Mouse (Mus musculus) neural tube, embryonic 11.5 days (tissue): ENCODE measurements around the gene Hmga2. TPM values are rescaled to one million over a fixed set of nuclear protein-coding genes. Genes with fewer than 3 reads are reported as not detected.

Experiments
- ATAC-seq: fragments of 200-750 bp; cut with Nextera tagmentation; 2 replicates; pipeline ENCODE4 v1.8.0; 2017; ENCODE audit warnings: moderate number of reproducible peaks, mild to moderate bottlenecking, moderate TSS enrichment, moderate library complexity; ENCODE audit not compliant: insufficient read depth, low FRiP score, low TSS enrichment
- DNase-seq: peaks from one replicate; pipeline ENCODE4 v3.0.0-alpha.2; 2015; ENCODE audit warnings: low spot score
- H3K27ac ChIP-seq: fragments of 300-500 bp; sonication (generic); 2 replicates; pipeline ENCODE4 v1.5.1; 2014; ENCODE audit warnings: low read depth, mild to moderate bottlenecking, low read length
- H3K27me3 ChIP-seq: fragments of 300-500 bp; sonication (generic); 2 replicates; pipeline ENCODE4 v1.6.1; 2014; ENCODE audit warnings: mild to moderate bottlenecking, low read length, mixed read lengths; ENCODE audit not compliant: control insufficient read depth, insufficient read depth
- H3K36me3 ChIP-seq: fragments of 300-500 bp; sonication (generic); 2 replicates; pipeline ENCODE4 v1.6.1; 2014; ENCODE audit warnings: mild to moderate bottlenecking, low read length, moderate library complexity, mixed read lengths; ENCODE audit not compliant: control insufficient read depth, insufficient read depth
- H3K4me1 ChIP-seq: fragments of 300-500 bp; sonication (generic); 2 replicates; pipeline ENCODE4 v1.6.1; 2014; ENCODE audit warnings: low read length, mixed read lengths; ENCODE audit not compliant: control insufficient read depth, insufficient read depth
- H3K4me2 ChIP-seq: fragments of 300-500 bp; sonication (generic); 2 replicates; pipeline ENCODE4 v1.6.1; 2014; ENCODE audit warnings: low read depth, mild to moderate bottlenecking, moderate library complexity
- H3K4me3 ChIP-seq: fragments of 300-500 bp; sonication (generic); 2 replicates; pipeline ENCODE4 v1.5.1; 2014; ENCODE audit warnings: low read depth, low read length
- H3K9ac ChIP-seq: fragments of 300-500 bp; sonication (generic); 2 replicates; pipeline ENCODE4 v1.6.1; 2014; ENCODE audit warnings: mild to moderate bottlenecking, low read length
- H3K9me3 ChIP-seq: fragments of 300-500 bp; sonication (generic); 2 replicates; pipeline ENCODE4 v1.6.1; 2016; ENCODE audit warnings: low read length; ENCODE audit not compliant: control insufficient read depth
- WGBS: fragments of 180-500 bp; shearing (Covaris S2); extraction: QIAGEN DNeasy Blood & Tissue Kit; methylation state at CpG from one replicate; pipeline ENCODE4 v1.1.7; 2014; 5-methylcytosine and 5-hydroxymethylcytosine counted together
- polyA plus RNA-seq: library from polyadenylated mRNA; unstranded; fragments of >200 nt; fragmentation: Nextera tagmentation; extraction: Ambion mirVana; gene quantifications from 2 replicates; pipeline ENCODE4 v1.2.1, GENCODE M21; 2014

The Hmga2 gene
- polyA plus RNA-seq, 1 experiment from 2014 or later, result 49.7 TPM

- Histone ChIP-seq H3K27me3 (no peaks in the 10 kb centered on the region), H3K36me3 (no peaks in the 10 kb centered on the region), H3K4me1 (peaks cover 17% of the 10 kb centered on the region; the same call in 1 of the 2 replicates), H3K4me2 (no peak overlapping the region), H3K9me3 (no peaks in the 10 kb centered on the region), H3K27ac (no peak overlapping the region), H3K4me3 (no peak overlapping the region), H3K9ac (no peak overlapping the region)
- 43% methylated on average over 7 of the region's 7 CpGs for WGBS
- no peak for DNase-seq
- no peak for ATAC-seq
Observed at GRCm38 (mm10) chr10:120434433-120434832, 41.8 kb downstream of the Hmga2 start.

GRCm38 (mm10) chr10:120433463-120433815 lies 42.8 kb downstream of the Hmga2 start:
- 10% methylated on average over 5 of the region's 5 CpGs for WGBS
- H3K9ac ChIP-seq, result no peak overlapping the region
- H3K4me3 ChIP-seq, result no peak overlapping the region
- no peak overlapping the region for H3K4me2 ChIP-seq
- peaks cover 17% of the 10 kb centered on the region; the same call in 1 of the 2 replicates for H3K4me1 ChIP-seq
- no peaks in the 10 kb centered on the region for H3K36me3 ChIP-seq
- ATAC-seq (no peak; the same call in 1 of the 2 replicates), DNase-seq (no peak)
- no peaks in the 10 kb centered on the region for H3K9me3 ChIP-seq
- no peaks in the 10 kb centered on the region for H3K27me3 ChIP-seq
- H3K27ac ChIP-seq, result no peak overlapping the region

DNA sequence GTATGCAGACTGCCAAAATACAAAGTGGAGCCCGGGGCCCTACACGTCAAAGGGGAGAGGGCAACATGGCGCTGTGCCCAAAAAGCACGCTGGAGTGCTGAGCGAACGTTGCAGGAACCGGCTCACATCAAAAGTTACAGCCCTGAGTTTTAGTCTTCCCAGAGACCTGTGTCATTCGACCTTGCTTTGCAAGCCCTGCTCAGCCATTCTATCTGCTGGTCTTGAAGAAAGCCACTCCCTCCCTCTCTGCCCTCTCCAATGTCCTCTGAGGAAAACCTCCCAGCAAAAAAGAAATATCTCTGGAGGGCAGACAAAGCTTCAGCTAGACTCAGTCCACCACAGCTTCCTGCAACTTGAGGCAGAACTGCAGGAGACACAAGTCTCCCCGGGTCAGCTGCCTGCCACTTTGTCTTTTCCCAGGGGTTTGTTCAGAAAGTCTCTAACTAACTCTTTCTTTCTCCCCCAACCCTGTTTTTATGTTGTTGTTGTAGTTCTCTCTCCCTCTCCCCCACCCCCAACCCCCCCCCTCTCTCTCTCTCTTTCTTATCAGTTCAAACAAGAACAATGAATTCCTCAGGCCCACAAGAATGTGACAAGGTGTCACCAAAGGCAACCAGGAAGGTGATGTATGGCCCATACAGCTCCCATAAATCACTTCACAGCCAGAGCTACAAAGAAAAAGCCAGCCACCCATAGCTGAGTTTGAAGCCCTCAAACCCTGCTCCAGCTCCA lies 43.4 kb downstream of the Hmga2 start:
- H3K4me1 ChIP-seq, result peaks cover 17% of the 10 kb centered on the region; the same call in 1 of the 2 replicates
- ATAC-seq, result no peak; the same call in 1 of the 2 replicates
- H3K36me3 ChIP-seq, result no peaks in the 10 kb centered on the region
- H3K27me3 ChIP-seq, result no peaks in the 10 kb centered on the region
- DNase-seq, result no peak
- H3K4me2 ChIP-seq, result no peak overlapping the region
- H3K27ac ChIP-seq, result peak overlapping the region; percentile 53; the same call in 1 of the 2 replicates
- H3K9ac ChIP-seq, result no peak overlapping the region
- H3K9me3 ChIP-seq, result no peaks in the 10 kb centered on the region
- H3K4me3 ChIP-seq, result no peak overlapping the region
- 27% methylated on average over 9 of the region's 9 CpGs for WGBS

- no peaks in the 10 kb centered on the region for H3K36me3 ChIP-seq
- no peaks in the 10 kb centered on the region for H3K27me3 ChIP-seq
- ATAC-seq, result no peak; the same call in 1 of the 2 replicates
- WGBS, result 68% methylated on average over 9 of the region's 9 CpGs
- no peaks in the 10 kb centered on the region for H3K9me3 ChIP-seq
- H3K27ac ChIP-seq, result no peak overlapping the region
- H3K9ac ChIP-seq, result no peak overlapping the region
- H3K4me1 ChIP-seq, result peaks cover 17% of the 10 kb centered on the region; the same call in 1 of the 2 replicates
- no peak overlapping the region for H3K4me2 ChIP-seq
- DNase-seq, result no peak
- H3K4me3 ChIP-seq, result no peak overlapping the region
Observed at GRCm38 (mm10) chr10:120432081-120432480, 44.2 kb downstream of the Hmga2 start.

DNA sequence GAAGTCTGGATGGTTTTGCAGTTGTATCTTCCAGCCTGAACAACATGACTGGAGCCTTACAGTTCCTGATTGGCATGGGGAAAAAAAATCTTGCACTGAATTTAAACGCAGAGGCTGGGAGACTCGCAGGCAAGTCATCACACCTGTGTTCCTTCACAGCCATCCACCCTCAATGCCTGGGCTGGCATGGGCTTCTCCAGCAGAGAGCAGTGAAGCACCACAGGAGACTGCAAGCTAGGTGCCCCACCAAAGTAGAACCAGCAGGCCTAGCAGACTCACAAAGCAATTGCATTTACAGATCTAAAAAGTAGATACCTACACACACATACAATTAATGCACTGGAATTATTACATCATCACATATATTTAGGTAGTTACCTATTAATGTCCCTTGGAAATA lies 44.8 kb downstream of the Hmga2 start:
- 79% methylated on average over 2 of the region's 2 CpGs for WGBS

DNA sequence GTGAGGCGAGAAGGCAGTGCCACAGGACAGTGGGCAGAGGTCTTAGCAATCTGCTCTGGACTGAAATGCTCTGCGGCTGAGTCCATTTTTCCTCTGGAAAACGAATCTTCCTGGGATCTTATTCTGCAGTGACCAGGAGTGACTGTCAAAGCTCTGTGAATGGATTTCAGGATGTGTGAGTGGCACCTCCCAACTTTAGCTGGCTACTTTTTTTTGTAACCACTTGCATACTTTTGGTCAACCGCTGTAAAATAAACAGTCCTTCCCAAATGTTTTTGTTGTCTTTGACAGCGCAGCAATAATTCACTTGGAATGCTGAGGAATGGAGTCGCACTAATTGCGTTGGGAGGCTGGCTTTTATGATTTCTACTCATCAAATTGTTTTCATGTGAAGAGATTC lies 45.8 kb downstream of the Hmga2 start:
- Histone ChIP-seq H3K9me3 (no peaks in the 10 kb centered on the region), H3K4me2 (no peak overlapping the region), H3K27ac (no peak overlapping the region), H3K27me3 (no peaks in the 10 kb centered on the region), H3K36me3 (no peaks in the 10 kb centered on the region), H3K4me3 (no peak overlapping the region), H3K9ac (no peak overlapping the region), H3K4me1 (peaks cover 17% of the 10 kb centered on the region; the same call in 1 of the 2 replicates)
- ATAC-seq, result no peak
- DNase-seq, result no peak
- WGBS, result 45% methylated on average over 7 of the region's 7 CpGs

More for the DNA sequence above, 44.8 kb downstream of the Hmga2 start:
- H3K4me2 ChIP-seq, result no peak overlapping the region
- H3K4me3 ChIP-seq, result no peak overlapping the region
- H3K27me3 ChIP-seq, result no peaks in the 10 kb centered on the region
- H3K4me1 ChIP-seq, result peaks cover 17% of the 10 kb centered on the region; the same call in 1 of the 2 replicates
- DNase-seq, result no peak
- H3K9me3 ChIP-seq, result no peaks in the 10 kb centered on the region
- H3K27ac ChIP-seq, result no peak overlapping the region
- ATAC-seq, result no peak
- H3K9ac ChIP-seq, result no peak overlapping the region
- no peaks in the 10 kb centered on the region for H3K36me3 ChIP-seq

GRCm38 (mm10) chr10:120429758-120430259 lies 46.5 kb downstream of the Hmga2 start:
- Histone ChIP-seq H3K9me3 (no peaks in the 10 kb centered on the region), H3K4me1 (peaks cover 17% of the 10 kb centered on the region; the same call in 1 of the 2 replicates), H3K27me3 (no peaks in the 10 kb centered on the region), H3K4me2 (no peak overlapping the region), H3K27ac (no peak overlapping the region), H3K36me3 (no peaks in the 10 kb centered on the region), H3K9ac (no peak overlapping the region), H3K4me3 (no peak overlapping the region)
- no peak for ATAC-seq
- no peak for DNase-seq
- WGBS, result 87% methylated on average over 5 of the region's 5 CpGs

GRCm38 (mm10) chr10:120429199-120429551 lies 47.1 kb downstream of the Hmga2 start:
- Histone ChIP-seq H3K9me3 (no peaks in the 10 kb centered on the region), H3K27ac (no peak overlapping the region)
- 80% methylated on average over 10 of the region's 10 CpGs for WGBS

More at GRCm38 (mm10) chr10:120429199-120429551, 47.1 kb downstream of the Hmga2 start:
- H3K4me3 ChIP-seq, result no peak overlapping the region
- no peaks in the 10 kb centered on the region for H3K27me3 ChIP-seq
- H3K4me2 ChIP-seq, result no peak overlapping the region
- H3K4me1 ChIP-seq, result peaks cover 17% of the 10 kb centered on the region; the same call in 1 of the 2 replicates
- DNase-seq (no peak), ATAC-seq (no peak)
- no peaks in the 10 kb centered on the region for H3K36me3 ChIP-seq
- no peak overlapping the region for H3K9ac ChIP-seq
